Mouse (Mus musculus) kidney, embryonic 16.5 days (tissue): ENCODE measurements around the gene Fscn2. TPM values are rescaled to one million over a fixed set of nuclear protein-coding genes. Genes with fewer than 3 reads are reported as not detected.
"Not testable (repeated sequence)": the region's sequence is repeated elsewhere in the genome, so short reads cannot be mapped to it uniquely, and the experiment has no call there.

Experiments used
- ATAC-seq: fragments of 200-750 bp; cut with Nextera tagmentation; 2 replicates; pipeline ENCODE4 v1.8.0; 2017; ENCODE audit warnings: moderate TSS enrichment; ENCODE audit not compliant: low FRiP score, low TSS enrichment
- H3K27ac ChIP-seq: fragments of 300-500 bp; sonication (generic); 2 replicates; pipeline ENCODE4 v1.5.1; 2014; ENCODE audit warnings: low read length
- H3K27me3 ChIP-seq: fragments of 300-500 bp; sonication (generic); 2 replicates; pipeline ENCODE4 v1.6.1; 2014; ENCODE audit warnings: low read length, control low read depth, mixed read lengths; ENCODE audit not compliant: insufficient read depth
- H3K36me3 ChIP-seq: fragments of 300-500 bp; sonication (generic); 2 replicates; pipeline ENCODE4 v1.6.1; 2014; ENCODE audit warnings: low read length, control low read depth, mixed read lengths; ENCODE audit not compliant: insufficient read depth
- H3K4me1 ChIP-seq: fragments of 300-500 bp; sonication (generic); 2 replicates; pipeline ENCODE4 v1.6.1; 2014; ENCODE audit warnings: low read length, control low read depth, mixed read lengths; ENCODE audit not compliant: insufficient read depth
- H3K4me2 ChIP-seq: fragments of 300-500 bp; sonication (generic); replicated peaks from 2 replicates; pipeline ENCODE4 v1.6.1; 2014; ENCODE audit warnings: low read depth, low read length
- H3K4me3 ChIP-seq: fragments of 300-500 bp; sonication (generic); 2 replicates; pipeline ENCODE4 v1.5.1; 2014; ENCODE audit warnings: mild to moderate bottlenecking, low read length
- H3K9ac ChIP-seq: fragments of 300-500 bp; sonication (generic); replicated peaks from 2 replicates; pipeline ENCODE4 v1.6.1; 2014; ENCODE audit warnings: low read length
- H3K9me3 ChIP-seq: fragments of 300-500 bp; sonication (generic); 2 replicates; pipeline ENCODE4 v1.6.1; 2016; ENCODE audit warnings: low read length, control low read depth
- WGBS: fragments of 180-500 bp; shearing (Covaris S2); extraction: QIAGEN DNeasy Blood & Tissue Kit; methylation state at CpG from one replicate; pipeline ENCODE4 v1.1.7; 2014; 5-methylcytosine and 5-hydroxymethylcytosine counted together
- polyA plus RNA-seq: library from polyadenylated mRNA; unstranded; fragments of >200 nt; fragmentation: Nextera tagmentation; extraction: Ambion mirVana; gene quantifications from 2 replicates; pipeline ENCODE4 v1.2.1, GENCODE M21; 2015

Gene Fscn2
- polyA plus RNA-seq, 1 experiment from 2014 or later: 0.82 TPM

- WGBS: 8% methylated on average over 11 of the region's 11 CpGs
These were observed 10.6 kb upstream of the Fscn2 start for GRCm38 (mm10) chr11:120350711-120351110.

GRCm38 (mm10) chr11:120351250-120352092 lies 9.9 kb upstream of the Fscn2 start:
- Histone ChIP-seq H3K27me3 (no peaks in the 10 kb centered on the region), H3K4me2 (peak overlapping the region; percentile 57), H3K4me3 (no peak overlapping the region), H3K27ac (peak overlapping the region; percentile 100), H3K36me3 (peaks cover 6% of the 10 kb centered on the region; the same call in 1 of the 2 replicates), H3K4me1 (peaks cover 37% of the 10 kb centered on the region), H3K9ac (peak overlapping the region; percentile 100), H3K9me3 (no peaks in the 10 kb centered on the region)
- no peak for ATAC-seq
- WGBS: 71% methylated on average over 10 of the region's 10 CpGs

More at GRCm38 (mm10) chr11:120350711-120351110, 10.6 kb upstream of the Fscn2 start:
- Histone ChIP-seq H3K27me3 (no peaks in the 10 kb centered on the region), H3K4me2 (peak overlapping the region; percentile 57), H3K9me3 (no peaks in the 10 kb centered on the region), H3K9ac (peak overlapping the region; percentile 100), H3K27ac (peak overlapping the region; percentile 100), H3K4me1 (peaks cover 37% of the 10 kb centered on the region), H3K36me3 (peaks cover 9% of the 10 kb centered on the region; the same call in 1 of the 2 replicates), H3K4me3 (peak overlapping the region; percentile 99)
- ATAC-seq: no peak

DNA sequence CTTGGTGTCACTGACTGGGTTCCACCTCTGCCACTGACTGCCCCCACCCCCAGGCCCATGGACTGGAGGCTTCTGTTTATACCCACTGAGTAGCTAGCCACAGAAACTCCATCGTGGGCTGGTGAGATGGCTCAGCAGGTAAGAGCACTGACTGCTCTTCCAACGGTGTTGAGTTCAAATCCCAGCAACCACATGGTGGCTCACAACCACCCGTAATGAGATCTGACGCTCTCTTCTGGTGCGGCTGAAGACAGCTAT lies 9.3 kb upstream of the Fscn2 start:
- not testable (repeated sequence) for ATAC-seq, H3K36me3 ChIP-seq, H3K9me3 ChIP-seq, H3K4me2 ChIP-seq, H3K27me3 ChIP-seq, H3K4me3 ChIP-seq, H3K9ac ChIP-seq
- Histone ChIP-seq H3K4me1 (peaks cover 37% of the 10 kb centered on the region), H3K27ac (peak overlapping the region; percentile 100)
- 86% methylated on average over 5 of the region's 5 CpGs for WGBS

GRCm38 (mm10) chr11:120352571-120353290 lies 8.6 kb upstream of the Fscn2 start:
- H3K27me3 ChIP-seq: no peaks in the 10 kb centered on the region
- H3K9ac ChIP-seq: 0 out of 2 replicates have a peak overlapping the region, but pooled peaks have one; percentile 36

DNA sequence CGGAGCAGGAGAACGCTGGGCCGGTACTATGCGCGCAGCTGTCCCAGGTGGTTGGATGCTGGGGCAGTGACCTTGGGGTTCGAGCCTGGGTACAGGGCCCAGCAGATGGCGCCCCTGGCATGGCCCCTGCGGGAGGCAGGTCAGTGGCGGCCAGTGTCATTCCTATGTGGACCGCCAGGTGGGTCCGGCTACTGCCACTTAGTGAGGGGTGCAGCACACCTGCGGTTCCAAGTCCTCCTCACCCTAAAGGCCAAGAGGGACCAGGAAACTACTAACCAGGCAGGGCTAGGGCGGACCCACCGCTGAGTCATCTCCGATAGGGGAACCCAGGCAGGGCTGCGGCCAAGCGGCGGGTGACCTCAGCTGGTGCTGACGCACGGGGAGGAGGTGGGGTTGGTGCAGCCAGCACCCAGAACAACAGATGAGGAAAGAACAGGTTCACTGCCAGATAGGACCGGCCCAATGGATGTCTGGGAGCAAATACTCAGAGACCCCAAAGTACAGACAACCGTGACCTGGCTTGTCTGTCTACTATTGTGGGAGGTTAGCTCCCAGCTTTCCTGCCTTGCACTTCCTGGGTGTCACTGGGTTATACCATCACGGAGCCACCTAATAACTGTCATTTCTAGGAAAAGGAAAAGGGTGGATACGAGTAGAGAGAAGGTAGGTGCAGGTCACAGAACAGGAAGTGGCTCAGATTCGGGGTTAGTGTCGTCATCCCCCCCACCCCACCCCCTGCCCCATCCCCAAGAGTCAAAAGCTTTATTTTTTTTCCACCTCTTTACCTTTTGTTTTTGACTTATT lies 7.6 kb upstream of the Fscn2 start:
- Histone ChIP-seq H3K4me1 (peaks cover 53% of the 10 kb centered on the region), H3K27me3 (no peaks in the 10 kb centered on the region), H3K36me3 (no peaks in the 10 kb centered on the region), H3K9me3 (no peaks in the 10 kb centered on the region), H3K4me2 (peak overlapping the region; percentile 31; the same call in 1 of the 2 replicates), H3K27ac (peak overlapping the region; percentile 74), H3K9ac (peak overlapping the region; percentile 36), H3K4me3 (0 out of 2 replicates have a peak overlapping the region, but pooled peaks have one; percentile 3)
- peak; percentile 1; the same call in 1 of the 2 replicates for ATAC-seq
- WGBS: 28% methylated on average over 26 of the region's 26 CpGs

More at GRCm38 (mm10) chr11:120352571-120353290, 8.6 kb upstream of the Fscn2 start:
- H3K4me1 ChIP-seq: peaks cover 43% of the 10 kb centered on the region
- no peaks in the 10 kb centered on the region for H3K36me3 ChIP-seq
- H3K9me3 ChIP-seq: no peaks in the 10 kb centered on the region
- peak overlapping the region; percentile 74 for H3K27ac ChIP-seq
- WGBS: 48% methylated on average over 13 of the region's 13 CpGs
- 0 out of 2 replicates have a peak overlapping the region, but pooled peaks have one; percentile 31 for H3K4me2 ChIP-seq
- ATAC-seq: no peak
- H3K4me3 ChIP-seq: no peak overlapping the region

- H3K36me3 ChIP-seq: no peaks in the 10 kb centered on the region
- H3K9me3 ChIP-seq: no peaks in the 10 kb centered on the region
- peak overlapping the region; percentile 52; the same call in 1 of the 2 replicates for H3K27ac ChIP-seq
- H3K27me3 ChIP-seq: no peaks in the 10 kb centered on the region
- H3K4me2 ChIP-seq: no peak overlapping the region
- 85% methylated on average over 17 of the region's 17 CpGs for WGBS
- no peak overlapping the region for H3K4me3 ChIP-seq
- ATAC-seq: no peak
- H3K4me1 ChIP-seq: peaks cover 61% of the 10 kb centered on the region
- H3K9ac ChIP-seq: no peak overlapping the region
These were observed 6.7 kb upstream of the Fscn2 start for GRCm38 (mm10) chr11:120354304-120355276.

DNA sequence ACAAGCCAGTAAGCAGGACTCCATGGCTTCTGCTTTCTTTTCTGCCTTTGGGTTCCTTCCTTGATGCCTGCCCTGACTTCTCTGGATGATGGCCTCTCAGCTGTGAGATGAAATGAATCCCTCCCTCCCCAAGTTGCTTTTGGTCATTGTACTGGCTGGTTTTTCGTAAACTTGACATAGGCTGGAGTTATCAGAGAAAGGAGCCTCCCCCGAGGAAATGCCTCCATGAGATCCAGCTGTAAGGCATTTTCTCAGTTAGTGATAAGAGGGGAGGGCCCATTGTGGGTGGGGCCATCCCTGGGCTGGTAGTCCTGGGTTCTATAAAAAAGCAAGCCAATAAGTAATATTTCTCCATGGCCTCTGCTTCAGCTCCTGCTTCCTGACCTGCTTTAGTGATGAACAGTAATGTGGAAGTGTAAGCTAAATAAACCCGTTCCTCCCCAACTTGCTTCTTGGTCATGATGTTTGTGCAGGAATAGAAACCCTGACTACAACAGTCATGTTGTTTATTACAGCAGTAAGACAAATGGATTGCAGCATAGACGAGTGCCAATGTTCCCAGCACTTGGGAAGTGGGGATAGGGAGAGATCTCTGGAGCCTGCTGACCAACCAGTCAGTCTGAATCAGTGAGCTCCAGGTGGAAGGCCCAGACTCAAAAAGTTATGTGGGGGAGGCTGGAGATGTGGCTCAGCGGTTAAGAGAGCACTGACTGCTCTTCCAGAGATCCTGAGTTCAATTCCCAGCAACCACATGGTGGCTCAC lies 5.9 kb upstream of the Fscn2 start:
- Histone ChIP-seq H3K36me3 (no peaks in the 10 kb centered on the region), H3K4me2 (no peak overlapping the region), H3K27me3 (no peaks in the 10 kb centered on the region), H3K27ac (peak overlapping the region; percentile 52; the same call in 1 of the 2 replicates), H3K4me1 (peaks cover 65% of the 10 kb centered on the region), H3K9ac (no peak overlapping the region), H3K4me3 (no peak overlapping the region), H3K9me3 (no peaks in the 10 kb centered on the region)
- WGBS: 35% methylated on average over 5 of the region's 5 CpGs
- ATAC-seq: no peak

DNA sequence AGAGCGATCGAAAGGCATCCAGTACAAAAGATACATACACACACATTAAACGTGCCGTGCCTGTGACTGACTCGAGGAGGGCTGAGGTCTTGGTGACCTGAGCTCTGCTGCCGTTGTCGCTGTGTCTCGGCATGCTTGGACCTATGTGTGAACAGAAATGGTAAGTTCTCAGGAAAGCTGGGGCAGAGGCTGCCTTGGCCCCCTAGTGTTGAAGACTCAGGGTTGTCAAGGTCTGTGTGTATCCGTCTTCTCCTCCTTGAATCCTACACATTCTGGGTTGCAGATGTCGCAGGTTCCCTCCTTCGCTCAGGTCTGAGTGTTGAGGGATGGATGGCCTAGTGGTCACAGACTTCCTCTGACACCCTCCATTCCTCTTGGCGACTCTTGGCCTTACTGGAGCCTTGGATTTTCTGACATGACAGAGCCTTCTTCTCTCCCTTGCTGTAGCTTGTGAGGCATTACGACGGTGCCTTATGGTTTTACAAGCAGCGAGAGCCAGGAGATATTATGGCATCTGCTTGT lies 5.0 kb upstream of the Fscn2 start:
- H3K4me1 ChIP-seq: peaks cover 65% of the 10 kb centered on the region
- H3K9me3 ChIP-seq: no peaks in the 10 kb centered on the region
- no peak overlapping the region for H3K27ac ChIP-seq
- no peaks in the 10 kb centered on the region for H3K36me3 ChIP-seq
- no peak for ATAC-seq
- no peak overlapping the region for H3K4me3 ChIP-seq
- WGBS: 83% methylated on average over 15 of the region's 15 CpGs
- no peaks in the 10 kb centered on the region for H3K27me3 ChIP-seq
- no peak overlapping the region for H3K4me2 ChIP-seq
- no peak overlapping the region for H3K9ac ChIP-seq
